Mouse (Mus musculus): ENCODE measurements around the gene Vps13d. TPM values are rescaled to one million over a fixed set of nuclear protein-coding genes. Genes with fewer than 3 reads are reported as not detected.

Vps13d gene
- polyA plus RNA-seq, 1 experiment from 2014 or later, result 7.9 TPM

GRCm38 (mm10) chr4:145215396-145215795 lies 20.6 kb upstream of the Vps13d start:
- WGBS, result 89% methylated on average over 2 of the region's 2 CpGs
- no peak for ATAC-seq (replicated peaks; ENCODE audit: low FRiP score)

GRCm38 (mm10) chr4:145214786-145215174 lies 20.0 kb upstream of the Vps13d start:
- H3K4me1 ChIP-seq (replicated peaks; ENCODE audit: control insufficient read depth, insufficient read depth, low read length), result no peaks in the 10 kb centered on the region
- no peak for DNase-seq (ENCODE audit: low spot score)
- H3K4me3 ChIP-seq (ENCODE audit: low read depth, low read length), result no peak overlapping the region
- H3K36me3 ChIP-seq (ENCODE audit: control insufficient read depth, insufficient read depth, low read length), result no peaks in the 10 kb centered on the region
- no peak overlapping the region for H3K4me2 ChIP-seq (ENCODE audit: low read depth, low read length, severe bottlenecking)
- no peak overlapping the region for H3K9ac ChIP-seq (ENCODE audit: low read length)
- no peaks in the 10 kb centered on the region for H3K9me3 ChIP-seq (ENCODE audit: control insufficient read depth, low read length)
- peak; percentile 28; the same call in 1 of the 2 replicates for ATAC-seq (replicated peaks; ENCODE audit: low FRiP score)
- H3K27me3 ChIP-seq (ENCODE audit: control insufficient read depth, insufficient read depth, low read length), result no peaks in the 10 kb centered on the region
- H3K27ac ChIP-seq (ENCODE audit: low read depth, low read length), result no peak overlapping the region
- WGBS, result 62% methylated on average over 6 of the region's 6 CpGs

More at GRCm38 (mm10) chr4:145215396-145215795, 20.6 kb upstream of the Vps13d start:
- Histone ChIP-seq H3K4me1 (replicated peaks; ENCODE audit: control insufficient read depth, insufficient read depth, low read length) (no peaks in the 10 kb centered on the region), H3K27me3 (ENCODE audit: control insufficient read depth, insufficient read depth, low read length) (no peaks in the 10 kb centered on the region), H3K27ac (ENCODE audit: low read depth, low read length) (no peak overlapping the region), H3K4me2 (ENCODE audit: low read depth, low read length, severe bottlenecking) (no peak overlapping the region), H3K9ac (ENCODE audit: low read length) (no peak overlapping the region), H3K36me3 (ENCODE audit: control insufficient read depth, insufficient read depth, low read length) (no peaks in the 10 kb centered on the region), H3K9me3 (ENCODE audit: control insufficient read depth, low read length) (no peaks in the 10 kb centered on the region), H3K4me3 (ENCODE audit: low read depth, low read length) (no peak overlapping the region)
- no peak for DNase-seq (ENCODE audit: low spot score)

DNA sequence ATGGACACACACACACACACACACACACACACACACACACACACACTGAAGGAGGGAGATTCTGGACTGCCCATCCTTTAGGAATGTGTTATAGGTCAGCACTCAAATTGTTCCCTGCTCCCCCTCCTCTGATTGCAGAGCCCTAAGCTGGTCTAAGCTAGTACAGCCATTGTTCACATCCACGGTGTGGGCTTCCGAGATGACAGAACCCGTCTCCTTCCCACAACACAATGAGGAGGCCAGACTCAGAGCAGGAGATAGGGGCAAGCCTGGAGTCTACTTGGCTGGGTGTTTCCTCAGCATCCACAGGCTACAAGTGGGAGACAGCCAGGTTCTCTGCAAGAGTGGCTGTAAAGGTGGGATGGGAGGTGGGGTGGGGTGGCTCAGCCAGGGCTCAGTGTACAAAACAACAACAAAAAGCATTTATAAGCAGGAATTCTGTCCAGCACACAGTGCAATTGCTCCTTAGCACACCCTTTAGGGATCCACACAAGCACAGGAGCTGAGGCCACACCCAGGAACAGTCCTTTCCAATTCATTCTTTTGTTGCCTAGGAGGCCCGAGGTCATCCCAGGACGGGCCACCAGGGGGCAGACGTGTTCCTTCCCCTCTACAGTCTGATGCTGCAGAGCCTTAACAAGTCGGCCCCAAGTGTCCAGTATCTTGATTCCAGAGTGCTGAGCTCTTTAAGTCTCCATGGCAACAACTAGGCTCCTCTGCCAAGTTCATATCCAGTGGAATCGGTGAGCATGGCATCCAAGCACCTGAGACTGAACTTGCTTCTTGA lies 19.4 kb upstream of the Vps13d start:
- Histone ChIP-seq H3K27me3 (ENCODE audit: control insufficient read depth, insufficient read depth, low read length) (no peaks in the 10 kb centered on the region), H3K4me2 (ENCODE audit: low read depth, low read length, severe bottlenecking) (no peak overlapping the region), H3K4me3 (ENCODE audit: low read depth, low read length) (no peak overlapping the region), H3K27ac (ENCODE audit: low read depth, low read length) (no peak overlapping the region), H3K36me3 (ENCODE audit: control insufficient read depth, insufficient read depth, low read length) (no peaks in the 10 kb centered on the region), H3K4me1 (replicated peaks; ENCODE audit: control insufficient read depth, insufficient read depth, low read length) (no peaks in the 10 kb centered on the region), H3K9me3 (ENCODE audit: control insufficient read depth, low read length) (no peaks in the 10 kb centered on the region), H3K9ac (ENCODE audit: low read length) (no peak overlapping the region)
- 29% methylated on average over 8 of the region's 8 CpGs for WGBS
- peak; percentile 90 for ATAC-seq (replicated peaks; ENCODE audit: low FRiP score)
- peak; percentile 94 for DNase-seq (ENCODE audit: low spot score)

GRCm38 (mm10) chr4:145211076-145211475 lies 16.3 kb upstream of the Vps13d start:
- Histone ChIP-seq H3K9ac (ENCODE audit: low read length) (no peak overlapping the region), H3K9me3 (ENCODE audit: control insufficient read depth, low read length) (no peaks in the 10 kb centered on the region), H3K36me3 (ENCODE audit: control insufficient read depth, insufficient read depth, low read length) (no peaks in the 10 kb centered on the region), H3K4me1 (replicated peaks; ENCODE audit: control insufficient read depth, insufficient read depth, low read length) (no peaks in the 10 kb centered on the region), H3K27me3 (ENCODE audit: control insufficient read depth, insufficient read depth, low read length) (no peaks in the 10 kb centered on the region), H3K27ac (ENCODE audit: low read depth, low read length) (no peak overlapping the region), H3K4me2 (ENCODE audit: low read depth, low read length, severe bottlenecking) (no peak overlapping the region), H3K4me3 (ENCODE audit: low read depth, low read length) (no peak overlapping the region)
- WGBS, result 75% methylated on average over 2 of the region's 2 CpGs
- ATAC-seq (replicated peaks; ENCODE audit: low FRiP score) (no peak), DNase-seq (ENCODE audit: low spot score) (no peak)

DNA sequence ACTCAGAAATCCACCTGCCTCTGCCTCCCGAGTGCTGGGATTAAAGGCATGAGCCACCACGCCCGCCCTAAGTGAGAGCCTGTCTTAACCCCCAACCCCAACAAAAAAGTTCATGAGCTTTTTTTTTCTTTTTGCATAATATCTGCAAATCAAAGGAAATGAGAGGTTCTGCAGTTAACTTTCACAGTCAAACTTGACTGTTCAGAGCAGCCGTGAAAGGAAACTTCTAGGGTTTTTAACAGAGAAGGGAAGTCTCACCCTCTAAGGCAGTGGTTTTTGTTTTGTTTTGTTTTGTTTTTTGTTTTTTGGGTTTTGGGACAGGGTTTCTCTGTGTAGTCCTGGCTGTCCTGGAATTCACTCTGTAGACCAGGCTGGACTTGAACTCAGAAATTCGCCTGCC lies 15.8 kb upstream of the Vps13d start:
- Histone ChIP-seq H3K9ac (ENCODE audit: low read length) (no peak overlapping the region), H3K36me3 (ENCODE audit: control insufficient read depth, insufficient read depth, low read length) (no peaks in the 10 kb centered on the region), H3K4me2 (ENCODE audit: low read depth, low read length, severe bottlenecking) (no peak overlapping the region), H3K4me1 (replicated peaks; ENCODE audit: control insufficient read depth, insufficient read depth, low read length) (no peaks in the 10 kb centered on the region), H3K27me3 (ENCODE audit: control insufficient read depth, insufficient read depth, low read length) (no peaks in the 10 kb centered on the region), H3K27ac (ENCODE audit: low read depth, low read length) (no peak overlapping the region), H3K4me3 (ENCODE audit: low read depth, low read length) (no peak overlapping the region), H3K9me3 (ENCODE audit: control insufficient read depth, low read length) (no peaks in the 10 kb centered on the region)
- no peak for DNase-seq (ENCODE audit: low spot score)
- WGBS, result 94% methylated on average over 5 of the region's 5 CpGs
- no peak for ATAC-seq (replicated peaks; ENCODE audit: low FRiP score)

GRCm38 (mm10) chr4:145209690-145210088 lies 14.9 kb upstream of the Vps13d start:
- Histone ChIP-seq H3K4me1 (replicated peaks; ENCODE audit: control insufficient read depth, insufficient read depth, low read length) (no peaks in the 10 kb centered on the region), H3K36me3 (ENCODE audit: control insufficient read depth, insufficient read depth, low read length) (no peaks in the 10 kb centered on the region), H3K4me2 (ENCODE audit: low read depth, low read length, severe bottlenecking) (no peak overlapping the region), H3K27me3 (ENCODE audit: control insufficient read depth, insufficient read depth, low read length) (no peaks in the 10 kb centered on the region), H3K27ac (ENCODE audit: low read depth, low read length) (no peak overlapping the region), H3K4me3 (ENCODE audit: low read depth, low read length) (no peak overlapping the region), H3K9ac (ENCODE audit: low read length) (no peak overlapping the region), H3K9me3 (ENCODE audit: control insufficient read depth, low read length) (no peaks in the 10 kb centered on the region)
- ATAC-seq (replicated peaks; ENCODE audit: low FRiP score) (no peak), DNase-seq (ENCODE audit: low spot score) (no peak)
- WGBS, result 40% methylated on average over 5 of the region's 5 CpGs

DNA sequence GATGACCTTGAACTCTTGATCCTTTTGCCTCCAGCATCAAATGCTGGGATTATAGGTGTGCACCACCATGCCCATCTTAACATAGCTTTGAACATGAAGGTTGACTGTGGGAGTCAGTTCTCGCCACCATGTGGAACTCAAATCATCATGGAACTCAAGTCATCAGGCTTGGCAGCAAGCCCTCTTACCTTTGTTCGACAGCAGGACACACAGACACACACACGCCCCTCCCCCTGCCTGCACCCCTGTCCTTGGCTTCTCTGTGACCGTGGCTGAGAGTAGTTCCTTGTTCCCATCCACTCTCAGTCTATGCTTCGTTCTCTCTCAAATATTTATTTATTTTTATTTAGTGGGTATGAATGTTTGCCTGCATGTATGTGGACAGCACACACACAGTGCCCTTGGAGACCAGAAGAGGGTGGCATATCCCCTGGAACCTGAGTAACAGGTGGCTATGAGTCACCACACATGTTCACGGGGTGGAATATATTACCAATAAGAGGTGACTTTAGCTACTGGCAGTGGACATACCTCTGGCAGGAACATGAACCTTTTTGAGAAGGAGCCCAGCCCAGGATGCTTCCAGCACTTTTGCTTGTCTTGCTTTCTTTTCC lies 14.4 kb upstream of the Vps13d start:
- Histone ChIP-seq H3K4me2 (ENCODE audit: low read depth, low read length, severe bottlenecking) (no peak overlapping the region), H3K4me3 (ENCODE audit: low read depth, low read length) (no peak overlapping the region), H3K36me3 (ENCODE audit: control insufficient read depth, insufficient read depth, low read length) (no peaks in the 10 kb centered on the region), H3K27ac (ENCODE audit: low read depth, low read length) (no peak overlapping the region), H3K9ac (ENCODE audit: low read length) (no peak overlapping the region), H3K4me1 (replicated peaks; ENCODE audit: control insufficient read depth, insufficient read depth, low read length) (no peaks in the 10 kb centered on the region), H3K27me3 (ENCODE audit: control insufficient read depth, insufficient read depth, low read length) (no peaks in the 10 kb centered on the region), H3K9me3 (ENCODE audit: control insufficient read depth, low read length) (no peaks in the 10 kb centered on the region)
- no peak for DNase-seq (ENCODE audit: low spot score)
- 84% methylated on average over 6 of the region's 6 CpGs for WGBS
- no peak for ATAC-seq (replicated peaks; ENCODE audit: low FRiP score)

DNA sequence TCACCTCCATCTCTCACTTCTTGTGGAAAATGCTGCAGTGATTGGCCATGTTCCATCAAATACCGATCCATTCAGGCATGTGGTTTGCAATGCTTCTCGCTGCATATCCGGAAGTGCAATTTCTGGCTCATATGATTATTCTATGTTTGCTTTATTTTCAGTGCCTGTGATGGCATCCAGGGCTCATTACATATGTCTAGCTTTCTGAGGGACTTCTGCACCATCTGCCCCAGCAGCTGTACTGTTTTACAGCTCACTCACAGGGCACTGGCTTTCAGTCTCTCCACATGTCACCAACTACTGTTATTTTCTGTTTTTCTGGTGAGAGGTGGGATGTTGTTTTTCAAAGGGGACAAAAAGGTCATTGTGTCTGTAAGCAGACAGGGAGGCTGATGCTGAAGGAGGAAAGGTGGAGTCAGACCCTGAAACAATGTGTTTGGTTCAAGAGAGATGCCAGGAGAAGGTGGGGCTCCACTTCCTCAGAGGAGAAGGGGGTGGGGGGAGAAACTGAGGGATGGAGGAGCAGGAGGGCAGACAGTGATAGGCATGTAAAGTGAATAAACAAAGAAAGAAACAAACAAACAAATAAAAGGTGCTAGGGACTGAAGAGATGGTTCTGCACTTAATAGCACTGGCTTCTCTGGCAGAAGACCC lies 13.0 kb upstream of the Vps13d start:
- Histone ChIP-seq H3K27me3 (ENCODE audit: control insufficient read depth, insufficient read depth, low read length) (no peaks in the 10 kb centered on the region), H3K9me3 (ENCODE audit: control insufficient read depth, low read length) (no peaks in the 10 kb centered on the region), H3K36me3 (ENCODE audit: control insufficient read depth, insufficient read depth, low read length) (no peaks in the 10 kb centered on the region), H3K27ac (ENCODE audit: low read depth, low read length) (no peak overlapping the region), H3K4me1 (replicated peaks; ENCODE audit: control insufficient read depth, insufficient read depth, low read length) (no peaks in the 10 kb centered on the region), H3K9ac (ENCODE audit: low read length) (no peak overlapping the region), H3K4me3 (ENCODE audit: low read depth, low read length) (no peak overlapping the region), H3K4me2 (ENCODE audit: low read depth, low read length, severe bottlenecking) (no peak overlapping the region)
- ATAC-seq (replicated peaks; ENCODE audit: low FRiP score) (no peak), DNase-seq (ENCODE audit: low spot score) (no peak)
- 87% methylated on average over 3 of the region's 3 CpGs for WGBS

Measured in forebrain, embryonic 11.5 days (tissue).